Mouse (Mus musculus): ENCODE data around the gene 1700056E22Rik. TPM values are rescaled to one million over a fixed set of nuclear protein-coding genes. Genes with fewer than 3 reads are reported as not detected.

Gene 1700056E22Rik
- polyA plus RNA-seq, 1 experiment from 2014 or later = 1.2 TPM

GRCm38 (mm10) chr1:184040181-184040580 lies 6.1 kb upstream of the 1700056E22Rik start:
- Histone ChIP-seq H3K36me3 (ENCODE audit: control insufficient read depth, insufficient read depth) (peaks cover 6% of the 10 kb centered on the region; the same call in 1 of the 2 replicates), H3K4me2 (replicated peaks; ENCODE audit: low read depth) (no peak overlapping the region), H3K9me3 (ENCODE audit: control insufficient read depth) (no peaks in the 10 kb centered on the region), H3K4me1 (replicated peaks; ENCODE audit: control insufficient read depth, insufficient read depth, low read length) (no peaks in the 10 kb centered on the region), H3K27me3 (replicated peaks; ENCODE audit: control insufficient read depth, insufficient read depth, low read length) (no peaks in the 10 kb centered on the region), H3K4me3 (ENCODE audit: low read depth, low read length) (no peak overlapping the region), H3K27ac (ENCODE audit: low read depth, low read length) (no peak overlapping the region), H3K9ac (ENCODE audit: low read depth, low read length) (no peak overlapping the region)
- TF ChIP-seq CTCF (IDR thresholded peaks at IDR 0.05; ENCODE audit: low read depth) = no peak
- no peak for ATAC-seq
- WGBS = 85% methylated on average over 11 of the region's 11 CpGs

DNA sequence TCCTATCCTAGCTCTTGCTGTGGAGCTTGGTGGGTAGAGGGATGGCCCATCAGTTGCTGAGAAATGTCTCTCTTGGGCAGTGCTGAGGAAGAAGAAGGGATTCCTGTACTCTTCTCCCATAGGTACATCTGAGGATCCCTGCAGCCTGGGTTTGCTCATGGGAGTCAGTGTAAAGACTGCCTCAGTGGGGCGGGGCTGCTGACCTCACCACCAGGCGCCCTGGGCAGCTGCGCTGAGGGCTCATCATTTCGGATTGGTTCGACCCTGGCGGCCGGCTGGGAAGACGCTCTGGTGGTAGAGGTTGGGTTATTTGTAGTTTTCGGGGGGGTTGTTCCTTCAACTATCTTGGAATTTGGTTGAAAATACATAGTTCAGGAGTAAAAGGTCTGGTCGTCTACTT lies 5.2 kb upstream of the 1700056E22Rik start:
- 93% methylated on average over 10 of the region's 10 CpGs for WGBS
- Histone ChIP-seq H3K27ac (ENCODE audit: low read depth, low read length) (no peak overlapping the region), H3K9me3 (ENCODE audit: control insufficient read depth) (no peaks in the 10 kb centered on the region), H3K4me1 (replicated peaks; ENCODE audit: control insufficient read depth, insufficient read depth, low read length) (no peaks in the 10 kb centered on the region), H3K4me2 (replicated peaks; ENCODE audit: low read depth) (no peak overlapping the region), H3K4me3 (ENCODE audit: low read depth, low read length) (no peak overlapping the region), H3K27me3 (replicated peaks; ENCODE audit: control insufficient read depth, insufficient read depth, low read length) (no peaks in the 10 kb centered on the region), H3K36me3 (ENCODE audit: control insufficient read depth, insufficient read depth) (peaks cover 6% of the 10 kb centered on the region; the same call in 1 of the 2 replicates), H3K9ac (ENCODE audit: low read depth, low read length) (no peak overlapping the region)
- TF ChIP-seq CTCF (IDR thresholded peaks at IDR 0.05; ENCODE audit: low read depth) = no peak
- no peak for ATAC-seq

GRCm38 (mm10) chr1:184037802-184038201 lies 3.7 kb upstream of the 1700056E22Rik start:
- Histone ChIP-seq H3K27ac (ENCODE audit: low read depth, low read length) (no peak overlapping the region), H3K4me2 (replicated peaks; ENCODE audit: low read depth) (no peak overlapping the region), H3K4me3 (ENCODE audit: low read depth, low read length) (no peak overlapping the region), H3K36me3 (ENCODE audit: control insufficient read depth, insufficient read depth) (peaks cover 6% of the 10 kb centered on the region; the same call in 1 of the 2 replicates), H3K4me1 (replicated peaks; ENCODE audit: control insufficient read depth, insufficient read depth, low read length) (no peaks in the 10 kb centered on the region), H3K27me3 (replicated peaks; ENCODE audit: control insufficient read depth, insufficient read depth, low read length) (no peaks in the 10 kb centered on the region), H3K9ac (ENCODE audit: low read depth, low read length) (no peak overlapping the region), H3K9me3 (ENCODE audit: control insufficient read depth) (no peaks in the 10 kb centered on the region)
- TF ChIP-seq CTCF (IDR thresholded peaks at IDR 0.05; ENCODE audit: low read depth) = no peak
- 93% methylated on average over 4 of the region's 4 CpGs for WGBS
- ATAC-seq = no peak

- ATAC-seq = no peak
- peak overlapping the region; percentile 62 for H3K4me3 ChIP-seq (ENCODE audit: low read depth, low read length)
- peak overlapping the region; percentile 98 for H3K4me2 ChIP-seq (replicated peaks; ENCODE audit: low read depth)
- peak overlapping the region; percentile 48; the same call in 1 of the 2 replicates for H3K9ac ChIP-seq (ENCODE audit: low read depth, low read length)
- H3K9me3 ChIP-seq (ENCODE audit: control insufficient read depth) = no peaks in the 10 kb centered on the region
- 16% methylated on average over 12 of the region's 12 CpGs for WGBS
- H3K27me3 ChIP-seq (replicated peaks; ENCODE audit: control insufficient read depth, insufficient read depth, low read length) = no peaks in the 10 kb centered on the region
- TF ChIP-seq CTCF (IDR thresholded peaks at IDR 0.05; ENCODE audit: low read depth) = no peak
- peaks cover 6% of the 10 kb centered on the region; the same call in 1 of the 2 replicates for H3K36me3 ChIP-seq (ENCODE audit: control insufficient read depth, insufficient read depth)
- no peak overlapping the region for H3K27ac ChIP-seq (ENCODE audit: low read depth, low read length)
- H3K4me1 ChIP-seq (replicated peaks; ENCODE audit: control insufficient read depth, insufficient read depth, low read length) = no peaks in the 10 kb centered on the region
Measured at GRCm38 (mm10) chr1:184035346-184035903, 1.3 kb upstream of the 1700056E22Rik start.

- under 1% methylated on average over 12 of the region's 12 CpGs for WGBS
- peak overlapping the region; percentile 52 for H3K27ac ChIP-seq (ENCODE audit: low read depth, low read length)
Measured at GRCm38 (mm10) chr1:184034741-184035181, 660 bp upstream of the 1700056E22Rik start.

GRCm38 (mm10) chr1:184033390-184034010 lies 601 bp downstream of the 1700056E22Rik start:
- peak overlapping the region; percentile 98 for H3K4me2 ChIP-seq (replicated peaks; ENCODE audit: low read depth)
- peak overlapping the region; percentile 62 for H3K4me3 ChIP-seq (ENCODE audit: low read depth, low read length)
- TF ChIP-seq CTCF (IDR thresholded peaks at IDR 0.05; ENCODE audit: low read depth) = peak; percentile 70
- peak overlapping the region; percentile 81 for H3K9ac ChIP-seq (ENCODE audit: low read depth, low read length)
- ATAC-seq = peak; percentile 78
- H3K27me3 ChIP-seq (replicated peaks; ENCODE audit: control insufficient read depth, insufficient read depth, low read length) = no peaks in the 10 kb centered on the region
- WGBS = under 1% methylated on average over 63 of the region's 63 CpGs
- peak overlapping the region; percentile 90 for H3K27ac ChIP-seq (ENCODE audit: low read depth, low read length)
- no peaks in the 10 kb centered on the region for H3K4me1 ChIP-seq (replicated peaks; ENCODE audit: control insufficient read depth, insufficient read depth, low read length)
- H3K9me3 ChIP-seq (ENCODE audit: control insufficient read depth) = no peaks in the 10 kb centered on the region
- H3K36me3 ChIP-seq (ENCODE audit: control insufficient read depth, insufficient read depth) = peaks cover 6% of the 10 kb centered on the region; the same call in 1 of the 2 replicates

More at GRCm38 (mm10) chr1:184034741-184035181, 660 bp upstream of the 1700056E22Rik start:
- Histone ChIP-seq H3K4me1 (replicated peaks; ENCODE audit: control insufficient read depth, insufficient read depth, low read length) (no peaks in the 10 kb centered on the region), H3K9me3 (ENCODE audit: control insufficient read depth) (no peaks in the 10 kb centered on the region), H3K27me3 (replicated peaks; ENCODE audit: control insufficient read depth, insufficient read depth, low read length) (no peaks in the 10 kb centered on the region), H3K4me2 (replicated peaks; ENCODE audit: low read depth) (peak overlapping the region; percentile 98), H3K9ac (ENCODE audit: low read depth, low read length) (peak overlapping the region; percentile 48; the same call in 1 of the 2 replicates), H3K4me3 (ENCODE audit: low read depth, low read length) (peak overlapping the region; percentile 62), H3K36me3 (ENCODE audit: control insufficient read depth, insufficient read depth) (peaks cover 6% of the 10 kb centered on the region; the same call in 1 of the 2 replicates)
- ATAC-seq = no peak
- no peak for TF ChIP-seq CTCF (IDR thresholded peaks at IDR 0.05; ENCODE audit: low read depth)

Measured in intestine, postnatal 0 days (tissue).